Mouse (Mus musculus) kidney, postnatal 36 days (tissue): ENCODE results near the gene Cldn15.
"Not testable (repeated sequence)": the region's sequence is repeated elsewhere in the genome, so short reads cannot be mapped to it uniquely, and the experiment has no call there.

ENCODE experiments used
- DNase-seq, 2 experiments: peaks; one replicate each; pipeline ENCODE4 v3.0.0; 2021 to 2022; ENCODE audit warnings: mixed read lengths in 2 of 2

Cldn15 gene

GRCm38 (mm10) chr5:136966331-136966730 is at the start of gene Cldn15:
Gene Cldn15, plus strand, starts transcription at chr5:136966616.
- DNase-seq: peak; percentile 74 to 86

DNA sequence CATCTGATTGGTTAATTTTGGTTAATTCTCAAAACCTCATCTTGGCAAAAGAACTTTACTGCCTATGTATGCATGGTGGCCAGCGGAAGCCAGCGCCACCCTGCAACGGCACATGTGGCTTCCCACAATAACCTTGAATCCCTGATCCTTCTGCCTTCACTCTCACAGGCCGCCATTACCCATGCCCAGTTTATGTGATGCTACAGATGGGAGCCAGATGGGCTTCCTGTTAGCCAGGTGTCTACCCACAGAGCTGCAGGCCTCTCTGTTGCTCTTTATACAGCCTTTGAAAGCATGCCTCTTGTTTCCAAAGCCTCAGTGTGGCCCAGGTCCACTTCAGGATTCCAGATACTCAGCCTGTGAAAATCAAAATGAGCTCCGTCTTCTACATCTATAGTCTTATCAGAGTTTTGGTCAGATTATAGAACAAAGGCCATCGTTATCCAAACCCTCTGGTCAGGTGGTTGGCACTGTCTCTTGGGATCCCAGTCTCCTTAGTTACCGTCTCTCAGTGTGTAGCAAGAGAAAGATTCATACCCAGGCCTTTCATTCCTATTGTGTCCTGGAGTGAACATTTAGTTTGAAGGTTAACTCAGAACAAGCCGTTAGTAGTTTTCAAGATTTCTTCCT is 48.7 kb upstream of the Cldn15 start:
- DNase-seq: no peak

DNA sequence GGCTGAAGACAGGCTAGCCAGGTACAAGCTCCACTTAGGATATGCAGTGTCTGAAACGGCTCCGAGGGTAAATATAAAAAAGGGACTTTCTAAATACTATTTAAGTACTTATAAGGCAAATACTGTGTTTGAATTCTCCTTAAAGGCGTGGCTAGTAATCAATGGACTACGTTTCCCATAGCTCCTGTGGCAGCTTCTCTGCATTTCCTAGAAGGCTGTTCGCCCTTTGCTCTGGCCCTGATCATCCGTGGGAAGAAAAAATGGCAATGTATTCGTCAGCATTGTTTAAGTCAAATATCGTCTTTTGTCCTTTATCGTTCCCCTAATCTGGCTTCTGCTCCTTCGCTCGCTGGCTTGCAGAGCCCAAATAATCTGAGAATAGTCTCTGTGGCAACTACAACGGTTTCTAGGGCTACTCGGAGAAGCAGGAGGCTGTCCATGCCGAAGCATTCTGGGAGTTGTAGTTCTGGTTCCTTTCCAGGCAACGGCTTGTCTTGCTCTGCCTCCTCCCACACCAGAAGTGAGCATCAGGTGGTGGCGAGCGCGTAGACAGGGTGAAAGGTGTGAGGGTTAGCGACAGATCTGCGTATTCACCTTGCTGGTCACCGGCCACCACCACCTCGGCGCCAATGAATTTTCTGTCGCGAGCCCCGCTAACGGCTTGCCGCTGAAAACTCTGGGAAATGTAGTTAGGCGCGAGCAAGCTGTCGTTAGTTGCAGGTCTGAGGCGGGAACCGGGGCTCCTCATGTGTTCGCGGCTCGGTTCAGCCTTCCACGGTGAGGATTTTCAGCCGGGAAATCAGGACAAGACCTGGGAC is 47.6 kb upstream of the Cldn15 start:
- DNase-seq: peak; percentile 77 to 87

GRCm38 (mm10) chr5:136919546-136920301 is 46.7 kb upstream of the Cldn15 start:
- DNase-seq: no peak

DNA sequence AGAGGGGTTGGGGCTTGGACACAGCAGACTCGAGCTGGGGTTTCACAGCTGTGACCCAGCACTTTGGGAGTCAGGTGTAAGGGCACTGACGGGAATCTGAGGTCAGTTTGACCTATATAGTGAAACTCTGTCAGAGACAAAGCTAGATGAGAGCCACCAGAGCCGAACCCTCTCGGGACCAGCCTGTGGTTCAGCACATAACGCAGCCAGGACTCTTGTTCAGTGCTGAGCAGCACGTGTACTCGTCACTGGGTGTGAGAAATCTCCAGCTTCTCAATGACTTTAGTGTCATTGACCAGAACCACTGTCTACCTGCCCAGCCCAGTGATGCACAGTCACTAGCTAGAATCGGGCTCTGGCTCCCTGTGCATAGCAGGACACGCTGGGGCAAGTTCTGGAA is 43.6 kb upstream of the Cldn15 start:
- no peak for DNase-seq

DNA sequence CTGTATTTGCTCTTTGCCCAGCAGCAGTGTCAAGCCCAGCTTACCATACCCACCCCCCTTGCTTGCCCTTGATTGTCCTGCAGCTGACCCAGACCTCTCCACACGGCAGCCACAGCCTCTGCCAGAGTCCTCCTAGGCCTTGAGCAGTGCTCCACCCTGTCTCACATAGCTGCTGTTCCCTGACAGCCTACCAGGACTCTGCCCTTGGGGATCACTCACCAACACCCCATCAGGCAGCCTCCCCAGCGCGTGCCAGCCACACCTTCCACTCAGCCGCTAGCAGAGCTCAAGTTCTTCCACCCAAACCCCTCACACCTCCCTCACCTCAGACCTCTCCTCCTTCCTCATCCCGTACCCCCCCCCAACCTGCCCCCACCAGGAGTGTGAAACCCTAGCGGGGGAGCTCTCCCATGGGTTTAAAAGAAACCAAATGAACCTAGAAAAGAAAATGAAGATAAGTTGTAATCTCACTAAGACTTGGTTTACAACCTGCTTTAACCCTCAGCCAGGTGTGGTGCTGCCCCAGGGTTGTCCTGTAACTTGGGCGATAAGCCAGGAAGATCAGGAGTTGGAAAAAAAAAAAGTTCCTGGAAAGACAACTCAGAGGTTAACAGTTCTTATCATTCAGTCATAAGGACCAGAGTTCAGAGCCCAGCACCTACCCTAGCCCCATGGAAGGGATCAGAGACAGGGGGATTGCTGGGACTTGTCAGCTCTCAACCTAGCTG is 42.5 kb upstream of the Cldn15 start:
- peak; percentile 23 to 34 for DNase-seq

DNA sequence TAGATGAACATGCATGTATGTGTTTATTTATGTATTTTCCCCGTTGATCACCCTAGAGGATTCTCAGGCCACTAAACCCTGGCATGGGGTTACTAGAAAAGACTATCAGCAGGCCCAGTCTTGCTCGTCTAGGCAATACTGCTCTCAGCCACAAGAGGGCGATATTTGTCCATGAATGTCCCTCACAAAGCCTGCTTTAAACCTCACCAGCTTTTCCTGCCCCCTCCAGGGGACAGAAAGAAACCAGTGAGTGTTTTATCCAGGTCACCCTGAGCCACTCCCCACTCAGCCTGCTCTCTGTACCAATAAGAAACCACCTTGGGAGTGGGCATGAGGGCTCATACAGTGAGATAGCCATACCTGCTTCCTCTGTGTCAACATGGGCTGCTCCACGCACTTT is 37.3 kb upstream of the Cldn15 start:
- DNase-seq: peak; percentile 86 to 92

DNA sequence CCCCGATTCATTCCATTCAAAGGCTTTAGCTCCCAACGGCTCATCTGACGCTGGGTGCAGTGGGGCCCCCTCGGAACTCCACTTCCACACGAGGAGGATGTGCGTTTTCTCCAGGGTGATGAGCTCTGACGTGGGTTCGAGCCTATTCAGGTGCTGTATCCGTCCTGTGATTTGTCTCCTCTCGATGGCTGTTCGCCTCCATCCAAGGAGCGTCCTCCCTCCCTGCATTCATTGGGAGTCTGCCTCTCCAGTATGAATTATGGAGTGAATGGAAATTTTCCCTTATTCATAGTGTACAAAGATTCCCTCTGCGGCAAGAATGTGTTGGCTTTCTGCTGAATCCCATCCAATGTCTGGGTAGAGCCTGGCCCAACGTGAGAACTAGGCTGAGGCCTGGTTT is 34.5 kb upstream of the Cldn15 start:
- no peak for DNase-seq

- no peak for DNase-seq
These were observed 33.5 kb upstream of the Cldn15 start for GRCm38 (mm10) chr5:136932956-136933355.

- no peak for DNase-seq
These were observed 32.5 kb upstream of the Cldn15 start for GRCm38 (mm10) chr5:136933930-136934329.

DNA sequence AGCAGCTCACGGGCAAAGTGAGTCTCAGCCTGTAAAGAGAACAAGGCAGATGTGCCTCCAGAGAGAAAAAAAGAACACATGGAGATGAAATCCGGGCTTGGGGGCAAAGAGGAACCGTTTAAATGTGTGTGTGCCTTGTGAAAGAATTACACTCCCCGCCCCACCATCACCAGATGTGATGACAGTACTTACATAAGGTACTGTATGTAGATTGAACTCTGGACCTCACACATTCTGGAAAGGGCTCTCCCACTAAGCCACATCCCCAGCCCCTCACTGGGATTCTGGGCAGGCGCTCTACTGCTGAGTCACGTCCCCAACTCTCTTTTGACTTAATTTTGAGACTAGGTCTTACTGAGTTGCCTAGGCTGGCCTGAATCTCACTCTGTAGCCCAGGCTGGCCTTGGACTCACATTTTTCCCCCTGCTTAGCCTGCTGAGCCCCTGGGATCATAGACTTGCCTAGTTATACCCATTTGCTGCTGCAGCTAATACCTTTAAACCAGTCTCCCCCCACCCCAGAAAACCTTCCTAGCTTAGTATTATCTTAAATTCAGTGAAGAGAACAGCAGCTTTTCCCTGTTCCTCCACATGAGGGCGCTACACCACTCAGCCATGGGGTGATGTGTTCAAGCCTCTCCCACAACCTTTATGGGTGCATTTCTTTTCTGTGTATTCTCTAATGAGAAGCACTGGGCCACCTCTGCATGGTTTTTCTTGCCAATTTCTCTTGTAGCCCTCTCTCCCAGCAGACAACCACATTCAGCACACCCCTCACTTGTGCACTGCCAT is 30.3 kb upstream of the Cldn15 start:
- peak; percentile 29 to 69 for DNase-seq

DNA sequence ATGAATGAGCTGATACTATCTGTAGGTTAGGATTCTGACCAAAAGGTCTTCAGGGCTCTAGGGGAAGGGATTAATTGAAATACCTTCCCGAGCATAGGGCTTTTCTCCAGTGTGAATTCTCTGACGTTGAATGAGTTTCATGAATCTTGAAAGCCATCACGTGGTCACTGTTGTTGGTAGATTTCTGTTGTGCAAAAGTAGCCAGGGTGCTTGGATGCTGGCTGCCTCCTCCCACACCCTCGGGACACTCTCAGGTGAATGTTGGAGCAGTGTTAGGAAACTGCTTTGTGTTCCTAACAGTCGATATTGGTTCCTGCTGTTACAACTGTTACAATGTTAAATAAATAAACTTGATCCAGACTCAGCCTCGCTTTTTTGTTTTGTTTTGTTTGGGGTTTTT is 29.7 kb upstream of the Cldn15 start:
- DNase-seq: no peak

- DNase-seq: peak; percentile 78 to 82
These were observed 28.8 kb upstream of the Cldn15 start for GRCm38 (mm10) chr5:136937621-136938020.

- DNase-seq: peak; percentile 27 to 68
These were observed 27.1 kb upstream of the Cldn15 start for GRCm38 (mm10) chr5:136939284-136939683.

GRCm38 (mm10) chr5:136940029-136940428 is 26.4 kb upstream of the Cldn15 start:
- not testable (repeated sequence) for DNase-seq

- no peak for DNase-seq
These were observed 25.4 kb upstream of the Cldn15 start for GRCm38 (mm10) chr5:136940845-136941560.

- no peak for DNase-seq
These were observed 23.6 kb upstream of the Cldn15 start for GRCm38 (mm10) chr5:136942781-136943180.

DNA sequence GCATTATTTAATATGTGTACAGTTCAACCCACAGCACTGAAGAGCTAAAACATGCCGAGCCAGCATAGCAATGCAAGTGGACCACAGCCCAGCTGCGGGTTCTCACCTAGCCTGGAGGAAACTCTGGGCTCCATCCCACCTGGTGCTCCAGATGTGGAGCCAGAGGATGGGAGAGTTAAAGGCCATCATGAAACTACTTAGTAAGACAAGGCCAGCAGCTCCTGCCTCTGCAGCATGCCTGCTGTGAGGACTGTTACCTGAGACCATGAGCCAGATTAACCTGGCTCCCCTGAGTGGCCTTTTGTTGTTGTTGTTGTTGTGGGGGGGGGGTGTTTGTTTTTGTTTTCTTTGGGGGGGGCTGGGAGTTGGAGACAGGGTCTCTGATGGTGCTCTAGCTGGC is 23.0 kb upstream of the Cldn15 start:
- DNase-seq: no peak

DNA sequence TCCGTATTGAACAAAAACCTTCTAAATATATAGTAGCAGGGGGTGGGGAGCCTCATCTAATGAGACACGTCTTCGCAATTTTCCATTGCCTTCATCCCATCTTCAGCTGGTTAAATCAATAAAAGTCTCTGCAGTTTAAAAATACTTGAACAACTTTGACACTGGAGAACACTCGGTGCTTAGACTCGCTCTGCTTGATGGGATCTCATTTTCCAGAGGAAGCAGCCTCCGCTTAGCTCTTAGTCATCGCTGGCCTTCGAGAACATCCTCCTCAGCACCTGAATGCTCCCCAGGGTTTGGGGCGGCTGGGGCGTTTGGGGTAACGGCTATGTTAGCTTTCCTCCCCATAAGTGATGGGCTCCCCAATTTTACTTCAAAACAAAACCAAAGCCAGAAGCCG is 21.3 kb upstream of the Cldn15 start:
- DNase-seq: no peak

DNA sequence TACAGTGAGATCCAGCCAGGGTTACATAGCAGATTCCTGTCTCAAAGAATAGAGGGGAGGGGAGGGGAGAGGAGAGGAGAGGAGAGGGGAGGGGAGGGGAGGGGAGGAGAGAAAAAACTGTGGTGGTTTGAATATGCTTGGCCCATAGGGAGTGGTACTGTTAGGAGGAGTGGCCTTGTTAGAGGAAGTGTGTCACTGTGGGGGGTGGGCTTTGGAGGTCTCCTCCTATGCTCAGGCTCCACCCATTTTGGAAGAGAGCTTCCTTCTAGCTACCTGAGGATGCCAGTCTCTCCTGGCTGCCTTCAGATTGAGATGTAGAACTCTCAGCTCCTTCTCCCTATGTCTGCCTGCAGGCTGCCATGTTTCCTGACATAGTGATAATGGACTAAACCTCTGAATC is 18.5 kb upstream of the Cldn15 start:
- DNase-seq: no peak
